Mouse (Mus musculus) kidney, adult 2 months (tissue): ENCODE results near the gene Cdh4.

Source experiments
- CTCF ChIP-seq: fragments of 200-500 bp; conservative IDR thresholded peaks from 2 replicates; pipeline ENCODE4 v1.5.1; 2011; ENCODE audit warnings: low read depth, mild to moderate bottlenecking, control low read depth, low read length, moderate library complexity, mixed read lengths; ENCODE audit not compliant: insufficient read depth, insufficient read length
- POLR2A ChIP-seq: fragments of 200-500 bp; IDR thresholded peaks from one replicate; pipeline ENCODE4 v1.6.1; 2011; ENCODE audit warnings: low read depth, low read length, control low read depth

DNA sequence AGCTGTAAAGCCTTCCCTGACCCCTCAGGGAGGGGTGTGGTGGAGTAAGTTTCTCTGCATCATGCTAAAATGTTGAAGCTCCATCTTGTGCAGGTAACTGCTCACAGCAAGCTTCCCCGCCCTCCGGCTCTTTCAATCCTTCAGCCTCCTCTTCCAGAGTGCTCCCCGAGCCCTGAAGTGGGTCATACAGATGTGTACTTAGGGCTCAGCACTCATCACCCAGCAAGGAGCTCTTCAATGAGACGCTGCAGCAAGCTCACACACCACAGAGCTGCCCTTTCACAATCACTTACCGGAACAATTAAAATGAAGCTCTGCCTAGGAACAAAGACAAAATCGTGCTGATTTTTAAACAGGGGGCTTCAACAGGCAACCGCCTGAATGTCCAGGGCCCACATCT lies 393.3 kb downstream of the Cdh4 start:
- TF ChIP-seq CTCF (no peak), POLR2A (no peak)
